ENCODE assay signal across 14 mouse cellular contexts in the genomic region with DNA sequence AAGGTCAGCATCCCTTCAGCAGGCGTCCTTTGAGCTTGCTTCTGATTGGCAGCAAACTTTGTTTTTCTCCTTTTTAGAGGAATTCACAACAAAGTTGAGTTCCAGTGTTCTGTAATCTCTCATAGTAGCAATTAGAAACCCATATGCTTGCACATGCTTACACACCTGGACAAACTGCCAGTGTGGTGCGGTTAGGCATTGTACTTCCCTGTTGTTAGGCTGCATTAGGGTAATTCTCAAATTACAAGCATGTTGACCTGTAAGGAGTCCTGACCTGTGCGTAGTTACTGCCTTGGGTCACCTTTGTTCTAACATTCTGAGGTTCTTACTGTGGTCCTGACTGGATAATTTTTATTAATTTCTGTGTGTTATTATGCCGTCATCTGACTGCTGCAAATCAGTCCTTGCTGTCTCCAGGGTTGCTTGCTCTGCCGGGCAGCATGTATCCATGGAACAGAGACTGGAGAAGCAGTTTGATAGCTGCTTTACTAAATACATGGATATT. TPM values are rescaled to one million over a fixed set of nuclear protein-coding genes. Genes with fewer than 3 reads are reported as not detected.
DNase-seq lines count a peak whose midpoint lies in the region; ATAC-seq and TF ChIP-seq lines count a peak whose summit lies in the region.
"Had no signal": no experiment of that assay in that cellular context is flagged by ENCODE, and none has a peak within 500 bp of the region (broad histone marks: within the 10 kb centered on the region; RNA-seq: fewer than 3 reads in every experiment).

No protein-coding gene starts in this region.

- peak overlapping the region; percentile 38; the same call in 1 of the 2 replicates for H3K9ac ChIP-seq in midbrain, embryonic 14.5 days (replicated peaks; ENCODE audit: low read length)
- no peak overlapping the region for H3K9ac ChIP-seq in intestine, embryonic 15.5 days

- no peak for TF ChIP-seq CTCF in cerebellum, adult 2 months (IDR thresholded peaks at IDR 0.05; ENCODE audit: borderline replicate concordance, insufficient read depth, low read depth, low read length)

- ATAC-seq in cerebellum, adult (ENCODE audit: insufficient number of reproducible peaks, low FRiP score, low TSS enrichment) = no peak
- ATAC-seq in midbrain, embryonic 14.5 days (ENCODE audit: low FRiP score, low TSS enrichment) = no peak
- no peak for ATAC-seq in intestine, embryonic 15.5 days
- ATAC-seq: Patski had no signal

- H3K27ac ChIP-seq in cerebellum, adult 2 months (ENCODE audit: insufficient read depth, low read length) = peak overlapping the region; percentile 90
- H3K27ac ChIP-seq in midbrain, embryonic 14.5 days (replicated peaks; ENCODE audit: low read depth, low read length) = peak overlapping the region; percentile 89; the same call in 1 of the 2 replicates
- H3K27ac ChIP-seq in intestine, embryonic 15.5 days = no peak overlapping the region

- 9% methylated on average over 5 of the region's 5 CpGs for WGBS in cerebellum, adult 2 months
- 59% methylated on average over 5 of the region's 5 CpGs for WGBS in midbrain, embryonic 14.5 days
- 75% methylated on average over 5 of the region's 5 CpGs for WGBS in intestine, embryonic 15.5 days

- no peaks in the 10 kb centered on the region for H3K9me3 ChIP-seq in midbrain, embryonic 14.5 days (ENCODE audit: control insufficient read depth, low read length)
- no peaks in the 10 kb centered on the region for H3K9me3 ChIP-seq in intestine, embryonic 15.5 days

- peak overlapping the region; percentile 79 for H3K4me3 ChIP-seq in cerebellum, adult 2 months (replicated peaks; ENCODE audit: insufficient read depth, low read depth, low read length)
- H3K4me3 ChIP-seq in midbrain, embryonic 14.5 days (replicated peaks; ENCODE audit: low read depth, low read length) = peak overlapping the region; percentile 30
- no peak overlapping the region for H3K4me3 ChIP-seq in intestine, embryonic 15.5 days (replicated peaks)

- peaks cover 16% of the 10 kb centered on the region for H3K4me1 ChIP-seq in cerebellum, adult 2 months (ENCODE audit: control insufficient read depth, insufficient read depth, low read length)
- H3K4me1 ChIP-seq in midbrain, embryonic 14.5 days (ENCODE audit: control insufficient read depth, insufficient read depth, low read length) = peaks cover 13% of the 10 kb centered on the region; the same call in 1 of the 2 replicates
- H3K4me1 ChIP-seq in intestine, embryonic 15.5 days (replicated peaks) = no peaks in the 10 kb centered on the region

- H3K4me2 ChIP-seq in midbrain, embryonic 14.5 days (ENCODE audit: low read length) = peak overlapping the region; percentile 54
- H3K4me2 ChIP-seq in intestine, embryonic 15.5 days (replicated peaks) = no peak overlapping the region

- no peak for TF ChIP-seq POLR2A in cerebellum, adult 2 months (IDR thresholded peaks at IDR 0.05; ENCODE audit: borderline replicate concordance, insufficient read depth, low read length)

- peaks cover 10% of the 10 kb centered on the region; the same call in 1 of the 2 replicates for H3K36me3 ChIP-seq in midbrain, embryonic 14.5 days (ENCODE audit: control insufficient read depth, insufficient read depth, low read length)
- 0 out of 2 replicates have a peak, but pooled peaks cover 3% of the 10 kb centered on the region for H3K36me3 ChIP-seq in intestine, embryonic 15.5 days

- intact Hi-C loops in heart, postnatal 36 days (cut with DNase I) = no loop called here

- DNase-seq in cerebellum, adult 2 months = peak; percentile 44 to 55
- DNase-seq in thymus, postnatal 14 days = peak; percentile 21
- DNase-seq in thymus, adult 18-20 months = no peak
- peak; percentile 12 for DNase-seq in midbrain, embryonic 14.5 days
- DNase-seq in heart, postnatal 36 days = no peak
- DNase-seq in frontal cortex, postnatal 25 days (ENCODE audit: low spot score in 2 of 2) = no peak
- DNase-seq: adrenal gland, postnatal 25 days; kidney, postnatal 25 days; lung, adult 2 months; right cerebral cortex, postnatal 25 days had no signal

- no peaks in the 10 kb centered on the region for H3K27me3 ChIP-seq in cerebellum, adult 2 months (ENCODE audit: control insufficient read depth, insufficient read depth, low read length)
- H3K27me3 ChIP-seq in midbrain, embryonic 14.5 days (ENCODE audit: control insufficient read depth, insufficient read depth, low read length) = no peaks in the 10 kb centered on the region
- H3K27me3 ChIP-seq in intestine, embryonic 15.5 days (replicated peaks) = no peaks in the 10 kb centered on the region
- H3K27me3 ChIP-seq: Patski had no signal

RNA-seq across cellular contexts. Expression of a gene that starts 8.6 kb away (rescaled TPM):
- 0.23 and 0.46 TPM in 2 replicates for polyA plus RNA-seq in cerebellum, adult 2 months (2012; rRNA removed)
- 0.84 and 0.89 TPM in 2 replicates for polyA plus RNA-seq in midbrain, embryonic 14.5 days (2014; fragmentation: Nextera tagmentation; extraction: Ambion mirVana)
- total RNA-seq in heart, postnatal 36 days (2021) = under 1 TPM in 1 of 2 experiments, not detected in 1; 0.17 TPM
- 0.04 and 0.24 TPM in 2 replicates for polyA plus RNA-seq in intestine, embryonic 15.5 days (2015; fragmentation: Nextera tagmentation; extraction: Ambion mirVana)
- total RNA-seq: adrenal gland, postnatal 25 days had no signal

RNA-seq across cellular contexts. Expression of a gene that starts 35.7 kb away (rescaled TPM):
- 0.21 and 0.32 TPM in 2 replicates for polyA plus RNA-seq in cerebellum, adult 2 months (2012; rRNA removed)
- polyA plus RNA-seq in midbrain, embryonic 14.5 days (2014; fragmentation: Nextera tagmentation; extraction: Ambion mirVana) = 0.17 and 0.28 TPM in 2 replicates
- not detected for total RNA-seq in heart, postnatal 36 days (2021)
- polyA plus RNA-seq in intestine, embryonic 15.5 days (2015; fragmentation: Nextera tagmentation; extraction: Ambion mirVana) = 0.05 and 0.21 TPM in 2 replicates
- total RNA-seq: common myeloid progenitor, adult 5-6 weeks had no signal
- polyA plus RNA-seq: lung, adult 2 months had no signal

Comparison
In these comparisons a context has a peak if more than half of its experiments do, and no peak if none do; other contexts are left out.
1. DNase-seq: peak in cerebellum, adult 2 months (2 of 2), thymus, postnatal 14 days (single experiment) and midbrain, embryonic 14.5 days (single experiment); none in thymus, adult 18-20 months (0 of 2), heart, postnatal 36 days (0 of 2) and frontal cortex, postnatal 25 days (0 of 2).